Mouse (Mus musculus): ENCODE data around the gene Secisbp2. TPM values are rescaled to one million over a fixed set of nuclear protein-coding genes. Genes with fewer than 3 reads are reported as not detected.

Secisbp2 gene
- total and polyA plus RNA-seq, 3 experiments = 23.2 to 28.8 (median 24.4) TPM

DNA sequence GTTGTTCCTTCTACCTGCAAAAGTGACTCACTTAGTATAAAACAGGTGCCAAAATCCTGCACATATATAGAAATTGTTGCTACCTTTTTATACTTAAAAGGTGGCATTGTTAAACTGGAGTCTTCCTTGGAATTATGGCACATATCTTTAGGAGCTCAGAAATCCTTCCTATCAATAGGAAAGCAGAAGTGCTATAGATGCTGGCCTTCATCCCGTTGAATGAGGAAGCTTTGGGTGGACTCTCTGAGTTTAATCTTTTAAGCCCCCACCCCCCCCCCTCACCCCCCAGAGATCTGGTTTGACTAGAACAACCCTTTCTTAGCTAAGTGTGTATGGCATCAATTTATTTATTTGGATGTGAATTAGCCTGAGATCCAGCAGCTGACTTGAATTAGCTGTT is 1.8 kb upstream of the Secisbp2 start:
- Histone ChIP-seq H3K27ac (ENCODE audit: insufficient read depth, low read depth) (no peak overlapping the region), H3K9me3 (replicated peaks; ENCODE audit: low read length) (no peaks in the 10 kb centered on the region), H3K4me1 (ENCODE audit: control insufficient read depth in 1 of 2, insufficient read depth in 2 of 2) (peaks cover 5 to 24% of the 10 kb centered on the region in 2 experiments), H3K36me3 (replicated peaks in 1 of 2; ENCODE audit: control insufficient read depth in 1 of 2, insufficient read depth in 1 of 2, low read length in 1 of 2) (peaks cover 19 to 36% of the 10 kb centered on the region in 2 experiments), H3K27me3 (replicated peaks) (no peaks in the 10 kb centered on the region), H3K4me3 (replicated peaks in 1 of 3; ENCODE audit: low read depth in 2 of 3, low read length in 2 of 3, poor library complexity in 1 of 3) (no peak overlapping the region), H3K4me2 (ENCODE audit: insufficient read depth, low read depth, poor library complexity, severe bottlenecking) (no peak overlapping the region), H3K79me2 (replicated peaks; ENCODE audit: control insufficient read depth, extremely low read depth, insufficient read depth, poor library complexity, severe bottlenecking) (peaks cover 64% of the 10 kb centered on the region), H3K9ac (ENCODE audit: insufficient read depth, low read depth) (no peak overlapping the region)
- in situ Hi-C loops (cut with MboI; ENCODE audit: low pct_ligation_motif_present, low pct_unique_long_range_greater_than_20kb, low sequenced_read_pairs) (no loop called here), dilution Hi-C loops (cut with MboI; ENCODE audit: extremely low pct_ligation_motif_present, extremely low pct_unique_long_range_greater_than_20kb, low sequenced_read_pairs) (no loop called here)
- TF ChIP-seq TBP (conservative IDR thresholded peaks at IDR 0.05; ENCODE audit: low read depth, low read length) (no peak), GABPA (IDR thresholded peaks at IDR 0.05; ENCODE audit: insufficient replicate concordance, low read depth, low read length) (no peak), USF2 (conservative IDR thresholded peaks at IDR 0.05; ENCODE audit: low read depth, low read length) (no peak), KAT2A (IDR thresholded peaks at IDR 0.05; ENCODE audit: insufficient replicate concordance, low read length) (no peak), NRF1 (IDR thresholded peaks at IDR 0.05; ENCODE audit: low read depth, low read length) (no peak), JUN (IDR thresholded peaks at IDR 0.05; ENCODE audit: insufficient read depth, low read depth, low read length) (no peak), EP300 (IDR thresholded peaks at IDR 0.05; ENCODE audit: low read length) (no peak), E2F4 (IDR thresholded peaks at IDR 0.05; ENCODE audit: insufficient replicate concordance, low read depth, low read length) (no peak), MAFK (IDR thresholded peaks at IDR 0.05; ENCODE audit: insufficient replicate concordance, low read length) (no peak), ZC3H11A (IDR thresholded peaks at IDR 0.05; ENCODE audit: low read depth, low read length) (no peak), POLR2AphosphoS2 (IDR thresholded peaks at IDR 0.05; ENCODE audit: low read depth, low read length) (no peak), CTCF (conservative IDR thresholded peaks at IDR 0.05 in 1 of 2, IDR thresholded peaks at IDR 0.05 in 1 of 2; ENCODE audit: low read depth in 2 of 2, low read length in 2 of 2) (no peak), POLR2A (IDR thresholded peaks at IDR 0.05; ENCODE audit: low read depth, low read length) (no peak), TCF12 (IDR thresholded peaks at IDR 0.05; ENCODE audit: low read depth, low read length) (no peak), UBTF (IDR thresholded peaks at IDR 0.05; ENCODE audit: low read depth, low read length) (no peak), ZNF384 (IDR thresholded peaks at IDR 0.05; ENCODE audit: low read depth, low read length) (no peak), MYC (IDR thresholded peaks at IDR 0.05; ENCODE audit: low read depth, low read length) (no peak), RAD21 (IDR thresholded peaks at IDR 0.05; ENCODE audit: low read depth, low read length) (no peak)
- no peak for DNase-seq (ENCODE audit: extremely low read depth)

DNA sequence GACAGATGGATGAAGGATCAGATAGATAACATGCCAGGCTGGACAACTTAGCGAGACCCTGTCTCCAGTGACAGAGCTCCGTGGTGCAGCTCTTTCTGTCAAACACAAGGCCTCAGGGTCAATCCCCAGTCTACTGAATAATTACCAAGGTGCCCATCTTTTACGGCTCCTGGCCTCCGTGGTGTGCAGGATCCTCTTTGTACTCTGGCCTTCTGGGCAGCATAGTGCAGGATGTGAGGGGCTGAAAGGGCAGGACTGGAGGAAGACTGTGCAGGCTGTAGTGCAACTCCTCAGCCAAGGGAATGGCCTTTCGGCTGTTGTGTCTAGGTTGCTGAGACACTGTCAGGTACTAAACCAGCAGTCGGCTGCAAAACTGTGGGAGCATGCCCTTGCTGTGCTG is 1.7 kb downstream of the Secisbp2 start:
- Histone ChIP-seq H3K79me2 (replicated peaks; ENCODE audit: control insufficient read depth, extremely low read depth, insufficient read depth, poor library complexity, severe bottlenecking) (peaks cover 41% of the 10 kb centered on the region), H3K4me2 (ENCODE audit: insufficient read depth, low read depth, poor library complexity, severe bottlenecking) (no peak overlapping the region), H3K9ac (ENCODE audit: insufficient read depth, low read depth) (no peak overlapping the region), H3K27ac (ENCODE audit: insufficient read depth, low read depth) (no peak overlapping the region), H3K36me3 (replicated peaks in 1 of 2; ENCODE audit: control insufficient read depth in 1 of 2, insufficient read depth in 1 of 2, low read length in 1 of 2) (peaks cover 47 to 70% of the 10 kb centered on the region in 2 experiments), H3K9me3 (replicated peaks; ENCODE audit: low read length) (no peaks in the 10 kb centered on the region), H3K4me1 (ENCODE audit: control insufficient read depth in 1 of 2, insufficient read depth in 2 of 2) (peaks cover 5 to 24% of the 10 kb centered on the region in 2 experiments), H3K4me3 (replicated peaks in 1 of 3; ENCODE audit: low read depth in 2 of 3, low read length in 2 of 3, poor library complexity in 1 of 3) (no peak overlapping the region), H3K27me3 (replicated peaks) (no peaks in the 10 kb centered on the region)
- no peak for DNase-seq (ENCODE audit: extremely low read depth)
- dilution Hi-C loops (cut with MboI; ENCODE audit: extremely low pct_ligation_motif_present, extremely low pct_unique_long_range_greater_than_20kb, low sequenced_read_pairs) = no loop called here
- in situ Hi-C loops (cut with MboI; ENCODE audit: low pct_ligation_motif_present, low pct_unique_long_range_greater_than_20kb, low sequenced_read_pairs) = no loop called here
- TF ChIP-seq GABPA (IDR thresholded peaks at IDR 0.05; ENCODE audit: insufficient replicate concordance, low read depth, low read length) (no peak), MAX (IDR thresholded peaks at IDR 0.05; ENCODE audit: low read length) (no peak), SMC3 (IDR thresholded peaks at IDR 0.05; ENCODE audit: low read depth, low read length) (no peak), SIN3A (IDR thresholded peaks at IDR 0.05; ENCODE audit: low read length) (no peak), USF1 (IDR thresholded peaks at IDR 0.05; ENCODE audit: low read depth, low read length) (no peak), KAT2A (IDR thresholded peaks at IDR 0.05; ENCODE audit: insufficient replicate concordance, low read length) (no peak), ELF1 (IDR thresholded peaks at IDR 0.05; ENCODE audit: low read depth, low read length) (no peak), JUND (conservative IDR thresholded peaks at IDR 0.05; ENCODE audit: low read depth, low read length) (no peak), ZKSCAN1 (IDR thresholded peaks at IDR 0.05; ENCODE audit: borderline replicate concordance, low read depth, low read length) (no peak), CHD1 (IDR thresholded peaks at IDR 0.05; ENCODE audit: low read depth, low read length) (no peak), MXI1 (IDR thresholded peaks at IDR 0.05; ENCODE audit: low read depth, low read length) (no peak), MEF2A (IDR thresholded peaks at IDR 0.05; ENCODE audit: borderline replicate concordance, low read depth, low read length) (no peak), RAD21 (IDR thresholded peaks at IDR 0.05; ENCODE audit: low read depth, low read length) (no peak), POLR2AphosphoS2 (IDR thresholded peaks at IDR 0.05; ENCODE audit: low read depth, low read length) (no peak), IRF4 (IDR thresholded peaks at IDR 0.05; ENCODE audit: low read depth, low read length) (no peak)

Data from CH12.LX (cell line).